Mouse (Mus musculus) T-cell, adult 66 days (primary cell): ENCODE measurements around the gene Leng9. TPM values are rescaled to one million over a fixed set of nuclear protein-coding genes. Genes with fewer than 3 reads are reported as not detected.

Source experiments
- total RNA-seq, 2 experiments: library from RNA; stranded (reverse); gene quantifications; 3 replicates in 1 of 2; 4 replicates in 1 of 2; pipeline ENCODE4 v1.2.4; 2023

The Leng9 gene
- total RNA-seq: 10 to 100 TPM; 13.4 to 14.0 TPM

DNA sequence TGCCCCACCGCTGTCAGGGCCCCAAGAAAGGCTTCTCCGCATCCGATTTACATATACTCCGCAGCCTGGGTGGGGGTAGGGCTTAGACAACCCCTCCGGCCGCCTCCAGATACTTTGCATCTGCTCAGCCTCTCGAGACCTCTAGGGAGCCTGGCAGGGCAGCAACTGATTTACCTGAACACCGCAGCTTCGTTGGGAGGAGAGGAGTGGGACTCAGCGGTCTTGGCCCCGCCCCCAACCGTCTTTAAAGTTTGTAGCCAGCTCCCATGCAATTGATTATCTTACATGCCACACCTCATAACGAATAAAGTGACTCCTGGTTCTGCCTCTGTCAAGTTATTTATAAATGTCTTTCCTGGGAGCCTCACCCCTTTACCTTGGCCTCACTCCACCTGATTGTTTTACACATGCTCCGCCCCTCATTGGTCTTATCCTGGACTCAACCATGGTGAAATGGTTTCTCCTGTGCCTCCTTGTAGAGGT, at the start of gene Leng9:
Gene Leng9 (minus strand): TSS at position 316 of the 483 bp plus-strand sequence.

DNA sequence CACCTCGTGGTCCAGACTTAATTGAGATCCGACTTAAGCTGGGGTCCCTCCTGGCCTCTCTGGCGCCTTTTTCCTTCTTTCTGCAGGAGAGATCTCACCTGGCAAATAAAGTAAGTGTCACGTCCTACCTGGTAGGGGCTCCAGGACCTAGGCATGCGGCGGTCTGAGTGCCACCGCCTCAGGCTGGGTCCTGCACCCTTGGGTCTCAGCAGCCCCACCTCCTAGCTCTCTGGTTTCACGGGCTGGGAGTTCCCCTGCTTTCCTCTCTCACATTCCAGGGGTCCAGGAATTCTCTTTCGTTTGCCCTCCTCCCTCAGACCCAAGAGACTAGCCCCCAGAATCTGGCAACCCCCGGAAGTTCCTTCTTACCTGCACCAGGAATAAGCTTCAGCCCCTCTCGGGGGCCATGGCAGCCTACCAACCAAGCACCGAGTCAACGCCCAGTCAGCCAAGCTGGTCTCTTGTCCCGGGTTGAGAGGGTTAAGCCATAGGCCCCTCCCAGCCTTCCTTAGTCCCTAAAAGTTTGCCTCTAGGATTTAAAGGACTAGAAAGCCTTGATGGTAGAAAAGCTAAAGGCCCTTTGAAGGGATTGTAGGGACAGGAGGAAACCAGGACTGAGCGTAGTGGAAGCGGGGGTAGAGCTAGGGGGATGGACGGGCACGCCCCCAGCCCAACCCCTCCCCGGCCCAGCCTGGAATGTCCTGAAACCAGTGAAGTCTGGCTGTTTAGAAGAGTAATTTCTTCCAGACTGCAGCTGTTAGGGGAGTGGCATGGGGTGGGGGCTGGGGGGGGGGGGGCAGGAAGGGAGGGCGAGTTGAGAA, 14.1 kb upstream of the Leng9 start, which contains the start of gene Cdc42ep5:
Gene Cdc42ep5 (minus strand): TSS at position 771 of the 821 bp plus-strand sequence.

DNA sequence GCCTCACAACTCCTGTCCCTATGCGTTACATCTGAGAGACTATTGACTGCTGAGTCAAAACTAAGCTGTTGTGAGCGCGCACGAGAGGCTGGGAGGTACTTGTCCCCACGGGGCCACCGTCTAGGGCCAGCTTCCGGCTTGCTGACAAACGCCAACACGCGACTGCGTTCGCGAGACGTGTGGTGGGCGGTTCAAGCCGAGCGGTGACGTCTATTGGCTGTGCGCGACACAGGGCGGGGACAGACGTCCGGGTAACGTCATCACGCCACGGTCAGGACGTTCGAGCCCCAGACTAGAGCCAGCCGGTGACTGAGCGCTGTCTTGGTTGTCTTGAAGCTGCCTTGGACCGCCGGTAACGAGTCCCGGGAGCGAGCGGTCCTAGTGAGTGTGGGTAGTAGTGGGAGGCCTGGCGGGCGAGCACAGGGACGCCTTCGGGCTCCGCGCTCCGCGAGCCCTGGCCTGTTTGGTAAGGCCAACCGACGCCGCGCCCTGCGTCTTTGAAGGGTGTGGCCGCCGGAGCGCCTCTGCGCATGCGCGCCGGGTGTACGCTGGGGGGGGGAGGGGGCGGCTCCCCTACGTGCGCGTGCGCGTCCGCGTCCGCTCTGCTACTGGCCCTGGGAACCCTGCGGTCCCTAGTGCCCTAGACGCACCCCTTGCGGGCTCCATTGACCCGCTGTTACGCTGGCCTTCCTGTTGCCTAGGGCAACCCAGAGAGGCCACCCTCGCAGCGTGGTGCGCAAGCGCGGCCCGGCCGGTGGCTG, 13.2 kb downstream of the Leng9 start, which contains the start of gene Leng8:
Gene Leng8 (plus strand): TSS at position 269 of the 761 bp plus-strand sequence.

DNA sequence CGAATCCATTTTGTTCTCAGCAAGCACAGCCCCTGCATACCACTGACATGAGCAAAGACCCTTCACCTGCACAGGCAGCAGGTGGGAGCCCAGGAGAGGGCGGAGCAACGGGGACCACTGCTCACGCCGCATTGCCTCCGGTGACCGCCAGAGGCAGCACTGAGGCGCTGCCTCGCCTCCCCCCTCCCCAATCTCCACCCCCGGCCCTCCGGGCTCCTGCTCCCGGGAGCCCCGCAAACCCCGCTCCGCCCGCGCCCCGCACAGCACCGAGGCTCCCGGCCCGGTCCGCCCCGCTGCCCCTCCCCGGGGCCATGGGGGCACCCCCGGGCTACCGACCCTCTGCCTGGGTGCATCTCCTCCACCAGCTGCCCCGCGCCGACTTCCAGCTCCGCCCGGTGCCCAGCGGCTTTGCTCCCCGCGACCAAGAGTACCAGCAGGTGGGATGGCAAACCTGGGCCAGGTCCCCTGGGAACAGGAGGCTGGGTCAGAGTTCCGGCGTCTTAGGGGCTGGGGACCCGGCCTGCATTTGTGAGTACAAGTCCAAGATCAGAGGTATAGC, 30.8 kb downstream of the Leng9 start, which contains the start of gene Ttyh1:
Gene Ttyh1 (plus strand): TSS at position 65 of the 559 bp plus-strand sequence.

Other genes starting within 250 kb of the Leng9 start
- gene Lilra6, start 234.9 kb downstream of the Leng9 start, total RNA-seq: 1 to 10 TPM in 1 of 2 experiments, not detected in 1; 1.1 TPM
- 10 to 100 TPM; 12.2 to 19.3 TPM for gene Lair1, start 87.2 kb downstream of the Leng9 start, total RNA-seq
- under 1 TPM in 1 of 2 experiments, not detected in 1; 0.29 TPM for gene Ttyh1, start 31.0 kb downstream of the Leng9 start, total RNA-seq
- gene Leng8, start 13.3 kb downstream of the Leng9 start, total RNA-seq: 100 to 1,000 TPM; 398 to 422 TPM
- not detected for gene Cdc42ep5, start 14.5 kb upstream of the Leng9 start, total RNA-seq
- gene Lilra5, start 87.4 kb upstream of the Leng9 start, total RNA-seq: not detected
- 1 to 10 TPM in 1 of 2 experiments, under 1 TPM in 1; 0.77 to 4.7 TPM for gene Ncr1, start 187.3 kb upstream of the Leng9 start, total RNA-seq
- gene Gp6, start 247.4 kb upstream of the Leng9 start, total RNA-seq: not detected